24 mouse cellular contexts compared by ENCODE assay signal in the genomic region with DNA sequence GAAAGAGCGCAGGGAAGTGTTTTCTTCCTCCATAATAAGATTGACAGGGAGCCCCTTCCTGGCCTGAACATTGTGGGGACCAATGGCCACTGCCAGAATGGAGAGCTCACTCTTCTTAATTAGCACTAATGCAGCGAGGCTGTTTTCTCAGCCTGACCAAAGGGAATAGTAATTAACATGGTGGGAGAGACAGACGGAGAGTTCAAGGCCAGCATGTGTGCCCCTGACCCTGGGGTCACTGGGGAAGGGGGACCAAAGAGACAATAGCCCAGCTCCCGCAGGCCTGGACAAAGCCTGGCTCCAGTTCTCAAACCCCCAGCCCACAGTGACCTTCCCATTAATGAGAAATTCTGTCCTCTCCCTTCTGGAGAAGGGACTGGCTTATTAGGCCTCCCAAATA.
DNase-seq lines count a peak whose midpoint lies in the region; ATAC-seq lines count a peak whose summit lies in the region.
"Had no signal": no experiment of that assay in that cellular context is flagged by ENCODE, and none has a peak within 500 bp of the region (broad histone marks: within the 10 kb centered on the region; RNA-seq: fewer than 3 reads in every experiment).

No protein-coding gene starts in this region.

- no peaks in the 10 kb centered on the region for H3K9me3 ChIP-seq in forebrain, embryonic 11.5 days (ENCODE audit: control insufficient read depth, low read length)
- H3K9me3 ChIP-seq in forebrain, embryonic 13.5 days (replicated peaks): no peaks in the 10 kb centered on the region
- H3K9me3 ChIP-seq in midbrain, embryonic 10.5 days (replicated peaks): no peaks in the 10 kb centered on the region
- no peaks in the 10 kb centered on the region for H3K9me3 ChIP-seq in midbrain, embryonic 16.5 days (replicated peaks; ENCODE audit: control insufficient read depth, low read length, poor library complexity, severe bottlenecking)
- no peaks in the 10 kb centered on the region for H3K9me3 ChIP-seq in embryonic facial prominence, embryonic 10.5 days
- H3K9me3 ChIP-seq in neural tube, embryonic 13.5 days: no peaks in the 10 kb centered on the region
- H3K9me3 ChIP-seq: hindbrain, embryonic 15.5 days; intestine, embryonic 15.5 days; limb, embryonic 13.5 days; liver, embryonic 12.5 days; stomach, embryonic 15.5 days had no signal

- H3K4me1 ChIP-seq in forebrain, embryonic 11.5 days (replicated peaks; ENCODE audit: control insufficient read depth, insufficient read depth, low read length): no peaks in the 10 kb centered on the region; the same call in 1 of the 2 replicates
- H3K4me1 ChIP-seq in forebrain, embryonic 13.5 days: peaks cover 5% of the 10 kb centered on the region; the same call in 1 of the 2 replicates
- peaks cover 30% of the 10 kb centered on the region for H3K4me1 ChIP-seq in midbrain, embryonic 10.5 days
- H3K4me1 ChIP-seq in midbrain, embryonic 16.5 days (ENCODE audit: control insufficient read depth, insufficient read depth, low read length): no peaks in the 10 kb centered on the region
- H3K4me1 ChIP-seq in embryonic facial prominence, embryonic 10.5 days: peaks cover 31% of the 10 kb centered on the region
- H3K4me1 ChIP-seq in neural tube, embryonic 13.5 days (replicated peaks): peaks cover 19% of the 10 kb centered on the region
- H3K4me1 ChIP-seq: intestine, embryonic 15.5 days; stomach, embryonic 15.5 days had no signal

- 15% methylated on average over 4 of the region's 4 CpGs for whole genome bisulfite sequencing in forebrain, embryonic 11.5 days
- 18% methylated on average over 4 of the region's 4 CpGs for WGBS in forebrain, embryonic 13.5 days
- 36% methylated on average over 4 of the region's 4 CpGs for WGBS in midbrain, embryonic 10.5 days
- 36% methylated on average over 4 of the region's 4 CpGs for WGBS in midbrain, embryonic 16.5 days
- WGBS in embryonic facial prominence, embryonic 10.5 days: 32% methylated on average over 4 of the region's 4 CpGs
- 31% methylated on average over 4 of the region's 4 CpGs for WGBS in neural tube, embryonic 13.5 days

- no peak; the same call in 1 of the 2 replicates for ATAC-seq in forebrain, embryonic 11.5 days (replicated peaks; ENCODE audit: low FRiP score)
- no peak for ATAC-seq in forebrain, embryonic 13.5 days
- no peak for ATAC-seq in midbrain, embryonic 16.5 days
- ATAC-seq in neural tube, embryonic 13.5 days (ENCODE audit: low read depth): no peak
- ATAC-seq: CD4-positive, CD25-positive, alpha-beta regulatory T cell, adult 4 months; intestine, embryonic 15.5 days; liver, embryonic 12.5 days had no signal

- H3K36me3 ChIP-seq in forebrain, embryonic 11.5 days (ENCODE audit: control insufficient read depth, insufficient read depth, low read length): no peaks in the 10 kb centered on the region
- H3K36me3 ChIP-seq in forebrain, embryonic 13.5 days (ENCODE audit: poor library complexity, severe bottlenecking): no peaks in the 10 kb centered on the region
- H3K36me3 ChIP-seq in midbrain, embryonic 10.5 days: no peaks in the 10 kb centered on the region
- no peaks in the 10 kb centered on the region for H3K36me3 ChIP-seq in midbrain, embryonic 16.5 days (ENCODE audit: control insufficient read depth, insufficient read depth, low read length)
- H3K36me3 ChIP-seq in embryonic facial prominence, embryonic 10.5 days (replicated peaks): no peaks in the 10 kb centered on the region
- H3K36me3 ChIP-seq in neural tube, embryonic 13.5 days: no peaks in the 10 kb centered on the region
- H3K36me3 ChIP-seq: hindbrain, embryonic 15.5 days; intestine, embryonic 15.5 days; limb, embryonic 13.5 days; liver, embryonic 12.5 days; stomach, embryonic 15.5 days had no signal

- no peak overlapping the region for H3K9ac ChIP-seq in forebrain, embryonic 11.5 days (ENCODE audit: low read length)
- H3K9ac ChIP-seq in forebrain, embryonic 13.5 days: no peak overlapping the region
- H3K9ac ChIP-seq in midbrain, embryonic 16.5 days (ENCODE audit: low read depth, low read length): no peak overlapping the region
- H3K9ac ChIP-seq in neural tube, embryonic 13.5 days: no peak overlapping the region
- H3K9ac ChIP-seq: hindbrain, embryonic 15.5 days; intestine, embryonic 15.5 days; limb, embryonic 13.5 days; liver, embryonic 12.5 days; stomach, embryonic 15.5 days had no signal

- DNase-seq in forebrain, embryonic 11.5 days (ENCODE audit: low spot score): peak; percentile 51
- no peak for DNase-seq in midbrain, embryonic 10.5 days (ENCODE audit: low spot score)
- DNase-seq in embryonic facial prominence, embryonic 10.5 days (ENCODE audit: low spot score): peak; percentile 37
- DNase-seq in kidney, adult 18-20 months: no peak
- no peak for DNase-seq in c-Kit-positive CD71-positive TER-119-positive erythroid progenitor cells, embryonic 14.5 days (ENCODE audit: low spot score)
- DNase-seq: adrenal gland, postnatal 36 days; cerebellum, adult 11 months; cerebellum, adult 9-11 months; gastrocnemius, postnatal 14 days; heart, adult 2 months; kidney, adult 9 months; kidney, postnatal 25 days; layer of hippocampus, postnatal 36 days; lung, adult 2 months; thymus, postnatal 36 days had no signal

- no peaks in the 10 kb centered on the region for H3K27me3 ChIP-seq in forebrain, embryonic 11.5 days (ENCODE audit: control insufficient read depth, insufficient read depth, low read length)
- H3K27me3 ChIP-seq in forebrain, embryonic 13.5 days: 0 out of 2 replicates have a peak, but pooled peaks cover 2% of the 10 kb centered on the region
- no peaks in the 10 kb centered on the region; the same call in 1 of the 2 replicates for H3K27me3 ChIP-seq in midbrain, embryonic 10.5 days (ENCODE audit: low read depth, poor library complexity, severe bottlenecking)
- H3K27me3 ChIP-seq in midbrain, embryonic 16.5 days (ENCODE audit: control insufficient read depth, insufficient read depth, low read depth, low read length): no peaks in the 10 kb centered on the region
- no peaks in the 10 kb centered on the region; the same call in 1 of the 2 replicates for H3K27me3 ChIP-seq in embryonic facial prominence, embryonic 10.5 days (replicated peaks; ENCODE audit: low read depth, poor library complexity, severe bottlenecking)
- peaks cover 2% of the 10 kb centered on the region; the same call in 1 of the 2 replicates for H3K27me3 ChIP-seq in neural tube, embryonic 13.5 days
- H3K27me3 ChIP-seq: hindbrain, embryonic 15.5 days; intestine, embryonic 15.5 days; limb, embryonic 13.5 days; stomach, embryonic 15.5 days had no signal

- H3K4me3 ChIP-seq in forebrain, embryonic 11.5 days (ENCODE audit: low read depth, low read length): no peak overlapping the region
- H3K4me3 ChIP-seq in forebrain, embryonic 13.5 days: no peak overlapping the region
- no peak overlapping the region for H3K4me3 ChIP-seq in midbrain, embryonic 10.5 days
- H3K4me3 ChIP-seq in midbrain, embryonic 16.5 days (ENCODE audit: low read depth, low read length): no peak overlapping the region
- no peak overlapping the region for H3K4me3 ChIP-seq in embryonic facial prominence, embryonic 10.5 days
- no peak overlapping the region for H3K4me3 ChIP-seq in neural tube, embryonic 13.5 days
- H3K4me3 ChIP-seq: heart, adult 2 months; hindbrain, embryonic 15.5 days; intestine, embryonic 15.5 days; limb, embryonic 13.5 days; liver, embryonic 12.5 days; stomach, embryonic 15.5 days had no signal

- no peak overlapping the region for H3K27ac ChIP-seq in forebrain, embryonic 11.5 days (ENCODE audit: low read depth, low read length)
- H3K27ac ChIP-seq in forebrain, embryonic 13.5 days: no peak overlapping the region
- peak overlapping the region; percentile 72 for H3K27ac ChIP-seq in midbrain, embryonic 10.5 days (replicated peaks)
- H3K27ac ChIP-seq in midbrain, embryonic 16.5 days (ENCODE audit: low read length): no peak overlapping the region
- H3K27ac ChIP-seq in embryonic facial prominence, embryonic 10.5 days (replicated peaks): peak overlapping the region; percentile 19; the same call in 1 of the 2 replicates
- peak overlapping the region; percentile 30; the same call in 1 of the 2 replicates for H3K27ac ChIP-seq in neural tube, embryonic 13.5 days (replicated peaks)
- H3K27ac ChIP-seq: heart, adult 2 months; hindbrain, embryonic 15.5 days; intestine, embryonic 15.5 days; limb, embryonic 13.5 days; liver, embryonic 12.5 days; stomach, embryonic 15.5 days had no signal

- no peak overlapping the region for H3K4me2 ChIP-seq in forebrain, embryonic 11.5 days (ENCODE audit: low read depth, low read length, severe bottlenecking)
- no peak overlapping the region for H3K4me2 ChIP-seq in forebrain, embryonic 13.5 days
- H3K4me2 ChIP-seq in midbrain, embryonic 16.5 days (ENCODE audit: low read length): no peak overlapping the region
- no peak overlapping the region for H3K4me2 ChIP-seq in neural tube, embryonic 13.5 days
- H3K4me2 ChIP-seq: hindbrain, embryonic 15.5 days; intestine, embryonic 15.5 days; limb, embryonic 13.5 days; liver, embryonic 12.5 days; stomach, embryonic 15.5 days had no signal

Comparison
In these comparisons a context has a peak if more than half of its experiments do, and no peak if none do; other contexts are left out.
1. H3K27ac ChIP-seq: peak in midbrain, embryonic 10.5 days (single experiment), embryonic facial prominence, embryonic 10.5 days (single experiment) and neural tube, embryonic 13.5 days (single experiment); none in forebrain, embryonic 11.5 days (single experiment), forebrain, embryonic 13.5 days (single experiment) and midbrain, embryonic 16.5 days (single experiment).
2. DNase-seq: peak in forebrain, embryonic 11.5 days (single experiment) and embryonic facial prominence, embryonic 10.5 days (single experiment); none in midbrain, embryonic 10.5 days (single experiment), kidney, adult 18-20 months (single experiment) and c-Kit-positive CD71-positive TER-119-positive erythroid progenitor cells, embryonic 14.5 days (single experiment).